Mouse (Mus musculus): ENCODE results near the gene Zfp874b.

DNA sequence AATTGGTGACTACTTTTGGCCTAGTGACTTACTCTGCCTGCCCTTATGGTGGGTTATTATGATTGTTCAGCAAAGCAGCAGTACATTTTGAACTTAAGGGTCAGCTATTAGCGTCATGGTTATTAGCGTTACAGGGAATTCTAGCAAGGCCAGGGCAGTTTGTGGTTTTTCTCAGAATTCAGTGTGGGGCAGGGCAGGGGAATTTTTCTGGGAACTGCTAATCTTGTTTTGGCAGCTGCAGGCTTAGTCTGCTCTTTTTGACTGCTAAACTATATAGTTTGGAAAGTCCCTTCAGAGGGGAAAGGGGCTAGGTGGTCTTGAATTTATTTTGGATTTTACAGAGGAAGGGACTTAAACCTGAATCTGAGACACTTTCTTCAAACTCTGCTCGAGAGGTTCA, 14.8 kb downstream of the Zfp874b start:
- TF ChIP-seq CTCF (IDR thresholded peaks at IDR 0.05; ENCODE audit: extremely low read depth, insufficient read length, insufficient replicate concordance, low read depth, low read length) (no peak), POLR2A (IDR thresholded peaks at IDR 0.05; ENCODE audit: low read depth, low read length) (no peak)
